Mouse (Mus musculus): ENCODE measurements around the gene Haus5. TPM values are rescaled to one million over a fixed set of nuclear protein-coding genes. Genes with fewer than 3 reads are reported as not detected.

Gene Haus5
- total and polyA plus RNA-seq, 3 experiments: 32.3 to 50.9 (median 45.6) TPM

- peaks cover 0 to 4% of the 10 kb centered on the region in 2 experiments; a peak in 1 of 4 replicates for H3K4me1 ChIP-seq (ENCODE audit: control insufficient read depth in 1 of 2, insufficient read depth in 2 of 2)
- DNase-seq (ENCODE audit: extremely low read depth): no peak
- no peaks in the 10 kb centered on the region for H3K79me2 ChIP-seq (replicated peaks; ENCODE audit: control insufficient read depth, extremely low read depth, insufficient read depth, poor library complexity, severe bottlenecking)
- no peaks in the 10 kb centered on the region for H3K9me3 ChIP-seq (replicated peaks; ENCODE audit: low read length)
- no peaks in the 10 kb centered on the region for H3K36me3 ChIP-seq (replicated peaks in 1 of 2; ENCODE audit: control insufficient read depth in 1 of 2, insufficient read depth in 1 of 2, low read length in 1 of 2)
- in situ Hi-C loops (cut with MboI; ENCODE audit: low pct_ligation_motif_present, low pct_unique_long_range_greater_than_20kb, low sequenced_read_pairs) (no loop called here), dilution Hi-C loops (cut with MboI; ENCODE audit: extremely low pct_ligation_motif_present, extremely low pct_unique_long_range_greater_than_20kb, low sequenced_read_pairs) (no loop called here)
- TF ChIP-seq RAD21 (IDR thresholded peaks at IDR 0.05; ENCODE audit: low read depth, low read length) (no peak), ZKSCAN1 (IDR thresholded peaks at IDR 0.05; ENCODE audit: borderline replicate concordance, low read depth, low read length) (no peak), ZNF384 (IDR thresholded peaks at IDR 0.05; ENCODE audit: low read depth, low read length) (no peak), IRF4 (IDR thresholded peaks at IDR 0.05; ENCODE audit: low read depth, low read length) (no peak), UBTF (IDR thresholded peaks at IDR 0.05; ENCODE audit: low read depth, low read length) (no peak), USF1 (IDR thresholded peaks at IDR 0.05; ENCODE audit: low read depth, low read length) (no peak), MXI1 (IDR thresholded peaks at IDR 0.05; ENCODE audit: low read depth, low read length) (no peak)
- no peak overlapping the region for H3K4me3 ChIP-seq (replicated peaks in 1 of 3; ENCODE audit: low read depth in 2 of 3, low read length in 2 of 3, poor library complexity in 1 of 3)
- no peak overlapping the region for H3K9ac ChIP-seq (ENCODE audit: insufficient read depth, low read depth)
- no peak overlapping the region for H3K4me2 ChIP-seq (ENCODE audit: insufficient read depth, low read depth, poor library complexity, severe bottlenecking)
- H3K27ac ChIP-seq (ENCODE audit: insufficient read depth, low read depth): no peak overlapping the region
- peaks cover 8% of the 10 kb centered on the region for H3K27me3 ChIP-seq (replicated peaks)
These were observed 41.6 kb upstream of the Haus5 start for GRCm38 (mm10) chr7:30706214-30706882.

GRCm38 (mm10) chr7:30698589-30698988, 33.8 kb upstream of the Haus5 start, which contains the start of gene 2200002J24Rik:
2200002J24Rik (plus strand) TSS chr7:30698926.
- Histone ChIP-seq H3K79me2 (replicated peaks; ENCODE audit: control insufficient read depth, extremely low read depth, insufficient read depth, poor library complexity, severe bottlenecking) (no peaks in the 10 kb centered on the region), H3K4me1 (ENCODE audit: control insufficient read depth in 1 of 2, insufficient read depth in 2 of 2) (peaks cover 2 to 21% of the 10 kb centered on the region in 2 experiments; a peak in 3 of 4 replicates), H3K4me2 (ENCODE audit: insufficient read depth, low read depth, poor library complexity, severe bottlenecking) (peak within 1 kb of the TSS; percentile 94), H3K36me3 (replicated peaks in 1 of 2; ENCODE audit: control insufficient read depth in 1 of 2, insufficient read depth in 1 of 2, low read length in 1 of 2) (no peaks in the 10 kb centered on the region), H3K9ac (ENCODE audit: insufficient read depth, low read depth) (peak within 1 kb of the TSS; percentile 35), H3K27me3 (replicated peaks) (no peaks in the 10 kb centered on the region), H3K27ac (ENCODE audit: insufficient read depth, low read depth) (no peak within 1 kb of the TSS), H3K4me3 (replicated peaks in 1 of 3; ENCODE audit: low read depth in 2 of 3, low read length in 2 of 3, poor library complexity in 1 of 3) (peak within 1 kb of the TSS; percentile 37 to 60 (median 37)), H3K9me3 (replicated peaks; ENCODE audit: low read length) (no peaks in the 10 kb centered on the region)
- TF ChIP-seq SIN3A (IDR thresholded peaks at IDR 0.05; ENCODE audit: low read length) (peak; percentile 82), MAX (IDR thresholded peaks at IDR 0.05; ENCODE audit: low read length) (peak; percentile 28), CHD1 (IDR thresholded peaks at IDR 0.05; ENCODE audit: low read depth, low read length) (peak; percentile 65; the same call in 1 of the 2 replicates), ZNF384 (IDR thresholded peaks at IDR 0.05; ENCODE audit: low read depth, low read length) (peak; percentile 38; the same call in 1 of the 2 replicates), BHLHE40 (IDR thresholded peaks at IDR 0.05; ENCODE audit: low read depth, low read length) (no peak), CHD2 (IDR thresholded peaks at IDR 0.05; ENCODE audit: low read length) (peak; percentile 62; the same call in 1 of the 2 replicates), MAZ (IDR thresholded peaks at IDR 0.05; ENCODE audit: low read depth, low read length) (0 out of 2 replicates have a peak, but pooled peaks have one; percentile 44), ZMIZ1 (IDR thresholded peaks at IDR 0.05; ENCODE audit: low read depth, low read length) (no peak), NELFE (IDR thresholded peaks at IDR 0.05; ENCODE audit: low read depth, low read length) (peak; percentile 18), POLR2AphosphoS2 (IDR thresholded peaks at IDR 0.05; ENCODE audit: low read depth, low read length) (no peak), TBP (conservative IDR thresholded peaks at IDR 0.05; ENCODE audit: low read depth, low read length) (0 out of 2 replicates have a peak, but pooled peaks have one; percentile 35), POLR2A (IDR thresholded peaks at IDR 0.05; ENCODE audit: low read depth, low read length) (peak; percentile 63), MXI1 (IDR thresholded peaks at IDR 0.05; ENCODE audit: low read depth, low read length) (peak; percentile 71; the same call in 1 of the 2 replicates)
- in situ Hi-C loops (cut with MboI; ENCODE audit: low pct_ligation_motif_present, low pct_unique_long_range_greater_than_20kb, low sequenced_read_pairs) (no loop called here), dilution Hi-C loops (cut with MboI; ENCODE audit: extremely low pct_ligation_motif_present, extremely low pct_unique_long_range_greater_than_20kb, low sequenced_read_pairs) (no loop called here)
- DNase-seq (ENCODE audit: extremely low read depth): peak; percentile 94

All from CH12.LX (cell line).